Mouse (Mus musculus) erythroblast, adult 5-6 weeks (primary cell): ENCODE results near the gene Ash1l. TPM values are rescaled to one million over a fixed set of nuclear protein-coding genes. Genes with fewer than 3 reads are reported as not detected.
A peak's percentile ranks its signal among the peaks of the same experiment; 100 is the strongest.

Experiments used
- ATAC-seq: replicated peaks from 2 replicates; pipeline ENCODE4 v1.8.0; 2016; ENCODE audit warnings: moderate number of reproducible peaks, mild to moderate bottlenecking, moderate TSS enrichment, inconsistent platforms; ENCODE audit not compliant: poor library complexity, low FRiP score, severe bottlenecking
- total RNA-seq, 2 experiments: library from RNA; stranded (forward) in 1 of 2; stranded (reverse) in 1 of 2; fragments of 150-400 nt in 1 of 2; fragments of 200-764, 138-1000 nt in 1 of 2; gene quantifications; 2 replicates each; pipeline versions ENCODE4 v1.2.3 to v1.2.4; 2015 to 2017; ENCODE audit warnings: low replicate concordance in 2 of 2

The Ash1l gene
- total RNA-seq, 2 experiments from 2014 or later: 18.2 to 22.5 TPM

DNA sequence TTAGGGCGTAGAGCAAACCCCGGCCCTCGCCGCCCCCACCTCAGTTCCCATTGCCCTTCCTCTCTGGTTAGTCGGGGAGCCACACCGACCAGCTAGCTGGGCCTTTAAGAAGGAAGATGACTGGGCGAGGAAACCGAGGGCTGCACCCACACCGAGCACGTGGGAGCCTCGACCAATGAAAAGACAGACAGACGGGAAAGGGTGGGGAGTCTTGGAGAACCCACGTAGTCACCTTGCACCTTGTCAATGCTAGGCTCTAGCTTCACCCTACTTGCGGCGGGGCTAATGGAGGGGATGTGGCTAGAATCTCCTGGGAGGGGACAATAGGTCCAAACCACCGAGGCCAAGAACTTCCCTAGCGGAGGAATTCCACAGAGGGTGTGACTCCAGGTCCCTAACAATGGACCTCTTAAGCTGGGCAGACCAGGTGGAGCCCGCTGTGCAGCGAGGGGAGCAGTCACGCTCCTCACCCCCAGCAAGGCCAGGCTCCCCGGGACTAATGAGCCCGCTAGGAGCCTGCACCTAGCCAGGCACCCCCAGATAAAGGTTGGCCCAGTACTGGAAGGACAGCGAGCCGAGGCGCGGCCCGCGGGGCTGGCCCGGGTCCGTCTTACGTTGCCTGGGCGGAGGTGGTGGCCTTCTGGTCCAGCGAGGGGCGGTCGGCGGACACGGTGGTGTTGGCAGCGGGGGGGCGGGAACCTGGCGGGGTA is 139.6 kb downstream of the Ash1l start:
- ATAC-seq: peak; percentile 94

DNA sequence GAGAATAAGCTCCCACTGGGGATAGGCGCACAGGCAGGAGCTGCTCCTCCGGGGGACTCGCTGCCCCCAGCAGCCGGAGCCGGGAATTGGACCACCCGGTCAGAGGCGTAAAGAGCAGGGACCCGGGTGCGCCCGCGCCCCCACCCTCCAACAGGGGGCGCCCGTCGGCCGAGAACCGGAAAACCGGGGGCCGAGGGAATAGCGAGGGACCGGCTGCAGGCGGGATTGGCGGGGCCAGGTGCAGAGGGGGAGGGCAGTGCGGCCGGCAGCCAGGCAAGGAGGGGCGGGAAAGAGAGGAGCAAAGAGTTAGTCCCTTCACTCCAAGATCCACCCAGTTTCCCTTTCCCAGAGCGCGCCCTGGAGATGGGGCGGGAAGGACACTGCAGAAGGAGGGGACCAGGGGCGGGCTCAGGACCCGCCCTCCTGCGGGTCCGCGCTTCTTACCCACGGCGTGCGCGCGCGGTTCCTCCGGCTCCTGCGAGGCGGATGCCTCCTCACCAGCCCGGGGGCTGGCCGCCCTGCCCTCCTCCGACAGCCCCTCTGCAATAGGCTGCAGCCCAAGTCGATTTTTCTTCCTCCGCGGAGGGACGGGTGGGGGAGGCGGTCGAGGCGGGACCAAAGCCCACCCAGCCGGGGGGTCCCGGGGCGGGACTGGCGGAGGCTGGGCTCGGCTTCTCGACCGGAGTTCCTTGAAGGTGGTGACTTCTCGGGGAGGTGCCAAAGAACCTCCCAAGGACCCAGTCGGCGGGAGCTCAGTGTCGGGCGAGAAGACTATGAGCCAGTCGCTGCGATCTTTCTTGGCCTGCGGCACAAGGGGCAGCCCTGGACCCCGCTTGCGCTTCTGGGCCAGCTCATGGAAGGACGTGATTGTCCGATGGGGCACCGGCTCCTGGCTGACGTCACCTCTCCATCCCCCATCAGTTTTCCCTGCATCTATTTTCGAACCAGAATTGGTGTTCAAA is 140.6 kb downstream of the Ash1l start:
- ATAC-seq: 0 out of 2 replicates have a peak, but pooled peaks have one; percentile 29

DNA sequence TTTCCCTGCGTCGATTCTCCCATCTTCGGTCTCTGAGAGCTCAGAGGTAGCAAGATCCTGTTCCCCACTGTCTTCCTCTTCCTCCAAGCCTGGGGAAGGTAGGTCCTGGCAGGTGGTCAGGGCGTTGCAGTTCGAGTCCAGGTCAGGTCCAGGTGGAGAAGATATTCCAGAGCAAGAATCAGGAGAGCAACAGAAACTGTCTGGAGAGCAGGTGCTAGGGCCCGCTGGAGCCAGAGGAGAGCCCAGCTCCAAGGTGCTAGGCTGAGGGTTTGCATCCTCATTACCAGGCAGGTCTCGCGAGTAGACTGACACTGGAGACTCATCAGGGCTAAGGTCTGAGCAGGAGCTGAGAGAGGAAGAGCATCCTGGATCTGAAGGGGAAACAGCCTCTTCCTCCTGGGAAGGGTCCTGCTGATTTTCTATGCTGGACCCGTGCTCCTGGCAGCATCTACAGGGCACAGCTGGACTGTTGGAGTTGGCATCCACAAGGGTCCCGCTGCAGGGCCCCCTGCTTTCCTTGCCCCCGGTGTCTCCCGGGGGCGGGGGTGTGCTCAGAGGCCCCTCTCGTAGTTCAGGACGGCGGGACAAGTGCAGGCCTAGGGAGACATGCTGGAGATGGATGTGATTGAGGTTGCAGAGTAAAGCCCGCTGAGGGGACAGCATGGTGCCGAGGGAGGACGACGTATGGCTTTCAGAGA is 141.5 kb downstream of the Ash1l start:
- no peak for ATAC-seq

DNA sequence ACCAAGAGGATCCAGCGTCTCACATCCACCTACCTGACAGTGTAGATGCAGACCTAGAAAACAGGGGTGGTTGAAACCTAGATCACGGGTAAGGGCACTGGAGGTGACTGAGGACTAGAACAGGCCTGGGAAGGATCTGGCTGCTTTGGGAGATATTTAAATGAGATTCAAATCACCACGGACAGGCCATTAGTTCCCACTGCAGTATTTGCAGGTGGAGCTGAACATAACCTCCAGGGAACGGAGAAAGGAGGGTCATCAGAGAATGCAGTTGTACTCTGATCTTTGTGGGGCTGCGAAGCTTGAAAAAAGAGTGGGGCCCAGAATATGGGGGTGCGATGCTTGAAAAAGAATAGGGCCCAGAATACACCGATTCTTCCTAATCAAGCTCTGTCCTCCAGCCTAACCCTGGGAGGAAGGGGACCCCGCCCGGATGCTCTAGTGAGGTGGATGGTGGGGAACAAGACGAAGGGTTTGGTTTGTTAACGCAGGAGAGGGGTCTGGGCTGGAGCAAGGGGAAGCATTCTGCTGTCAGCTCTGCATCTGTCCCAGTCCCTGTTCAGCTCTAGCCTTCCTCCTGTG is 142.2 kb downstream of the Ash1l start:
- no peak for ATAC-seq

DNA sequence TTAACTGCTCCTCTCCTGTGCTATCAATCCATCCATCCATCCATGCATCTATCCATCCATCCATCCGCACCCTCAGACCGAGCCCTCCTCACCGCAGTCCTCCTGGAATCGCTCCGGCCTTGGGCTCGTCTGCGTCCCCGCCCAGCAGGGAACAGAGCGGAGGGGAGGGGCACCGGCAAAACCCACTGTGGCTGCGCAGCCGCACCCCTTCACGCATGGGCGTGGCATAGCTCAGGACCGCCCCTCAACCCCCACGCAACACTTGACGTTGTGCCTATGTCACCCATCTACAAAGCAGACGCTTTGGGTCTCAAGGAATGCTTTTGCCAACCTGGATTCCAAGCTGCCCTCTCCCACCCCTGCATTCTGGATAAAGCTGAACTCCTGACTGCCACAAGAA is 142.8 kb downstream of the Ash1l start, which contains the start of gene Rusc1:
Gene Rusc1, minus strand, starts transcription at position 137 of the 400 bp plus-strand sequence.
- ATAC-seq: no peak

DNA sequence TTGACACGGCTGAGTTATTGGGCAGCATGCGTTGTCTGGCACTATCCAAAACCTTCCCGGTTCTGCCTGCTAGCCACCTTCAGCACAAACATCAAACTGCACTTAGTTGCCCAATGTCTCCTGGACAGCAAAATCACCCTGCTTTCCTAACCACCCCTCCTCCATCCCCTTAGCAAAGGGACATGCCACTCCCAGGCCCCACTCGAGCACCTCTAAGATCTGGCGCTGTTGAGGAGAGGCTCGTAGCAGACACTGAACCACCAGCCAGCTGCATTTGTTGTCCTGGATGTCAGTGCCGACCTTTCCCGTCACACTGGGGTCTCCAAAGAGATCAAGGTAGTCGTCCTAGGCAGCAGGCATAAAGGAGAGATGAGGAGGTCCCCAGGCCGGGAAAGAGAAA is 143.6 kb downstream of the Ash1l start:
- no peak for ATAC-seq

DNA sequence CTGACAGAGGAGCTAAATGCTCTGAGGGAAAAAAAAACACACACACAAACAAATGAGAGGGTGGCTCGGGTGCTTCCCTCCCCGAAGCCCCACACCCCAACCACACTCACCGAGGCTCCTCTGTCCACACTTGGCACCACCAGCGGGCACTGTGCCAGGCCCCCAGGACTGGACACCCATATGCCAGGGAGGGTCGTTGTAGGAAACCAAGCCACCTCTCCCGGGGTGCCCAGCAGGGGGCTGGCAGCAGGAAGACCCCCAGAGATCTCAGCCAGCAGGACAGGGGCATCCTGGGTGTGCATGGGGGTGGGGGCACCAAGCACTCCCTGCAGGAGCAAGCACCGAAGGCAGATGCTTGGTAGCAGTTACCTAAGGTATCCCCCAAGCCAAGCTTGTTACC is 150.4 kb downstream of the Ash1l start, which contains the start of gene Gm43738:
Gene Gm43738, minus strand, starts transcription at position 289 of the 400 bp plus-strand sequence.
- no peak for ATAC-seq

DNA sequence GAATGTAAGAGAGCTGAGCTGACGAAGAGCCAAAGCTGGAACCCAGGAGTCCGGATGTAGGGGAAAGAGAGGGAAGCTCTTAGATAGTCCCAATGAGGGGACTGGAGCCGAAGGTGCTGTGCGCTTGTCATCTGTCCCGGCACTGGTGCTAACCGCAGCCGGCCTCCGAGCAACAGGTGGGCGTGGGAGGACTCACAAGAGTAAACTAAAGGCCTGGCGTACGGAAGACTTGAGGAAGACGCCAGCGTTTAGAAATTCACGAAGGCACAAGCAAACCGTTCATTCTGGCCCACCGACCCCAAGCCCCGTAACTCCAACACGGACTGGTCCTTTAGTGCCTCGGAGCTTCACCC is 151.0 kb downstream of the Ash1l start:
- ATAC-seq: peak; percentile 61

DNA sequence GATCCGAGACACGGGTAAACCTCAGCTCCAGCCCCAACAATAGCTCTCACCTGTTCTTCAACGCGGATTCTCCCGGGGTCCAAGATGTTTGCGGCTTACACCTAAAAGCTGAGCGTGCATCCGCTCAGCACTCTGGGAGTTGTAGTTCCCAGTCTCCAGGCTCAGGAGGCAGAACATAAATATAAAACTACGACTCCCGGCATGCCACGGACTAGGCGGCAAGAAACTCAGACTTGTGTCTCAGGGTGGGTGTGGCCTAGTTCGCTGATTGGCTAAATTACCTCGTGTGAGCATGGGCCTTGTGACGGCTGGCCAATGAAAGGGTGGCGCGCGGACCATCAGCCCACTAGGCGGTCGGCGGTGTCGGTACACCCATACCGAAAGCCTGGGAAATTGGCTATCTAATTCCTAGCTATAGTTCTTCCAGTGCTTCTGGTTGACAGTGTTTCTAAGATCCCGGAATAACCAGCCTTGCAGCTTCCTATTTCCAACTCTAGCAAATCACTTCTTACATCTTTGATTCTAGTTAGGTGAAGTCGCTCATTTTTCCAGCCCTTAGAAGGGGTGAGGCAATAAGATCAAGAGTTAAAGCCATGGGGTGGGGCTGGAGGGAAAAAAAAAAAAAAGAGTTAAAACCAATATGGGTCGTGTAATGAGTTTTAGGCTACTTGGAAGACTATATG is 151.5 kb downstream of the Ash1l start, which contains the start of gene Fdps:
Gene Fdps, minus strand, starts transcription at position 148 of the 683 bp plus-strand sequence.
- peak; percentile 97 for ATAC-seq

DNA sequence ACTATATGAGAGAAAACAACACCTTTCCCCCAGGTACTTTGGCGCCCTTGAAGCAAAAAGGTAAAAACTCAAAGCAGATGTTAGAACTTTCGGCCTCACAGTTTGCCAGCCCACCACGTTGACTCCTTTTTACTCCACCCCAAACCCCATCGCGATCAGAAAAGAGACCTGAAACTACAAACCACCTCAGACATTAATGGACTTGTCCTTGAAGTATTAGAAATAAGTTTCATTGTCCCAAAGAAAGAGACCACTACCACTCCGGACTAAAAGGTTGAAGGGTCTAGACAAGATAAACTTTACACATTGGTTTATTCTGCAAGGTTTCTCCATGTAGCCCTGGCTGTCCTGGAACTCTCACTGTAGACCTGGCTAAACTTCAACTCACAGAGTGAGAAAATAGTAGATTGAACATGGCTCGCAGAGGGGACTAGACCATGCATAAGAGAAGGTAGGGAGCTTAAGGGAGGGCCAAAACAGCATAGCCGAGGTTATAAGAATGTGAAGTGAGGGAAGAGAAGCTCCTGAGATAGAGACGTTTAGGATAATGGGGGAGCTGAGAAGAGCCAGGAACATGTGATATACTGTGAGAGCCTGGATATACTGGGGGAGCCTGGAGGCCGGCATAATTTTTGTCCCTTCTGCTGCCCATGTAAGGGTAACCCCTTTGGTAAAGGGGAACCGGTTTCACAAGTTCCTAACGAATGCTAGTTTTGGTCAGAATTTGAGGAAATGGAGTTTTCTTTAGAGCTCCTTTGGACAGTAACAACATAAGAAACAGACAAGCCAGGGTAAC is 152.3 kb downstream of the Ash1l start:
- ATAC-seq: no peak

DNA sequence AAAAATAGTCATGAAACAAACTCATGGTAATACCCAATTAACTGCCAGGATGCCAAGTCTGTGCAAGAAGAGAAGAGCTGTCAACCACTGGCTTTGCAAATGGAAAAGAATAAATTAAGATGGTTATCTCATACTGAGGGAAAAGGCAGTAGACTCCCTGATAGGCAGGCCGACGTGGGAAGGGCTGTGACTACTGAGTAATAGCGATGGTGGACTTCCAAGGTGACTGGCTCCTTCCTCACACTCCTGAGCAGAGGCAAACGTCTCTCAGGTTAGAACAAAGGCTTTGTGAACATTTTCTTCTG is 152.8 kb downstream of the Ash1l start:
- no peak for ATAC-seq

DNA sequence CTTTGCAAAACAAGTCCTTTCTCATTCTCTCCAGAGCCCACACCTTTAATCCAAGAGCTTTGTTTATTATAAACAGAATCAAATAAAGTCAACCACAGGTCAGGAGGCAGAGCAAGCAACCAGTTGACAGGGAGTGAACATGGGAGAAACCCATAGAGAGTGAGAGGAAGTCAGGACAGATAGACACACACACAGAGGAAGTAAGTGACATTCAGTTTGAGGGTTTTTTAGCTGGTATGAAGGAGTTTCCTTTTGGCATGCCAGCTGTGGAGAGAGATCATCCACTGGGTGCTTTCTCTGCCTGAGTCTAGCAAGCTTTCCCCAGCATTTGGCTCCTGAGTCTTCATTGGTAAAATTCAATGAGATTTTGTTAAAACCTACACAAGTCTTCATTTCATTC is 156.5 kb downstream of the Ash1l start:
- ATAC-seq: no peak

DNA sequence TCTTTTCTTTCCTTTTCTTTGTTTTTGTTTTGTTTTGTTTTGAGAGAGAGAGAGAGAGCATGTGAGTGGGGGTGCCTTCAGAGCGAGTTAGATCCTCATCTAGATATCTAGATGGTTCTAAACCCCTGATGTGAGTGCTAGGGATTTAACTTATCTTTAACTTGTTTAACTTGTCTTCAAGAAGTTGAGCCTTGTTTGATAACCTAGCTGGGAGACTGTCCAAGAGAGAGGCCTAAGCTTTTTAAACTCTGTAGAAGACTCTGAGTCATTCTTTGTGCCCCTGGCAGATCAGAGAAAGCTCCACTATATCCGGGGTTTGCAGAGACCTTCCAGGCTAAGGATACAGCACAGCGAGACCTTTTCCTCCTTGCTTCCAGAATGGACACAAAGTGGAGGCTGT is 157.1 kb downstream of the Ash1l start:
- no peak for ATAC-seq

DNA sequence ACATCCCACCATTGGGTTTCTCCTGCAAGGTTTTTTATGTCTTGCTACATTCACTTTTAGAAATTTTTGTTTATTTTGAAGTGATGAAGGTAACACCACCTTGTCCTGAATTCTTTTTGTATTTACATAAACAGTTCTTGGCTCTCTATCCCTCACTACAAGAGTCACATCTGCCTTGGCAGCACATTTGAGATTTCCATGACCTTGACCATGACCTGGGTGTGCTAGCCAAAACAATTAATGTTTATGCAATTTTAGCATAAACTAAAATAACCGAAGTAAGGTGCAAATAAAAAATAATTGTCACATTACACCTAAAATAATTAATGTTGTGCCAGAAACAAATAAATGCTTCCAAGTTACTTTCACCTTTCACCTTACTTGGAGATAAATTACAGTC is 157.7 kb downstream of the Ash1l start:
- no peak for ATAC-seq

DNA sequence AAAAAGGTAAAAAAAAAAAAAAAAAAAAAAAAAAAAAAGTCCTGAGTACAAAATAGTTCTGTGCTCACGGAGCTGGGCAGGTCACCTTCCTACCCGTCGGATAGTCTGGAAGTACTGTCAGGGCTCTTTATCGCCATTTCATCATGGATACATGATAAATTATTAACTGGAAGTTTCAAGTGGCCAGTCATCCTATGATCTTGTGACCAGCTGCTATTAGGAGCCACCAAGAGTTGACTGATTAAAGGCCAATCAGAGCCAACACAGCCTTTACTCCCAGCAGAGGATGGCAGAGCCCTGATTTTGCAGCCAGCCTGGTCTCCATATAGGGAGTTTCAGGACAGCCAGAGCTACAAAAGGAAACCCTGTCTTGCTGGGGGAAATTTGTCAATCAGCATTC is 162.6 kb downstream of the Ash1l start:
- ATAC-seq: no peak

DNA sequence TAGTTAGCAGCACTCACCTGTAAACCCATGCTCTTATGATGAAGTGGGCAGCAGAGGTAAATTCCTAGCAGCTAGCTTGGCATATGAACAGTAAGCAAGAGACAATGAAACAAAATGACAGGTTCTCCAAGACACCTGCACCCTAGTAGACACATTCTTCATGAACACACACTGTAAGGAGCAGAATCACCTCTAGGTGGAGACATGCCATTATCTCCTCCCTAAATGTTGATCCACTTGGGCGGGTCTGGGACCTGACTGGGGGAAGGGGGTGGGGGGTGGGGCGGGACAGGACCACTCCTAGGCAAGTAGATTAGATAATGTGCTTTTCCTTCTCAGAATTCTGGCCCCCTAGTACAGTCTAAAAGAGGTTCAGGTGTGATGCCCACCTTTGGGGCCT is 165.1 kb downstream of the Ash1l start:
- peak; percentile 79; the same call in 1 of the 2 replicates for ATAC-seq

DNA sequence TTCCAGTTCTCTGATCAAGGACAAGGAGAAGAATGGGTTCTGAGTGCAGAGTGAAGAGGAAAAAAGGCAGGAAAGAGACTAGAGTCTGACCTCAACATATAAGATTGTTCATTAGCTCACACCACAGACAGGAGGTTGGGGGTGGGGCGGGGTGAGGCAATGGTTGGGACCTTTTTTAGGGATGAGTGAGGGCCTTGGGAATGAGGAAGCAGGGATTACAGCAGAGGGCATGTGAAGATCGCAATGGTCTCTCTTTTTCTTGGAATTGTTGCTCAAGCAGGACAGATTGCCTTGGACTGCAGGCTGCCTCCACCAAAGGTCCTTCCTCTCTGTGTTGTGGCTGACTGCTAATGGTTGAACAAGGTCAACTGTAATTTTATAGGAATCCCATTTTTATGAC is 172.9 kb downstream of the Ash1l start:
- no peak for ATAC-seq

DNA sequence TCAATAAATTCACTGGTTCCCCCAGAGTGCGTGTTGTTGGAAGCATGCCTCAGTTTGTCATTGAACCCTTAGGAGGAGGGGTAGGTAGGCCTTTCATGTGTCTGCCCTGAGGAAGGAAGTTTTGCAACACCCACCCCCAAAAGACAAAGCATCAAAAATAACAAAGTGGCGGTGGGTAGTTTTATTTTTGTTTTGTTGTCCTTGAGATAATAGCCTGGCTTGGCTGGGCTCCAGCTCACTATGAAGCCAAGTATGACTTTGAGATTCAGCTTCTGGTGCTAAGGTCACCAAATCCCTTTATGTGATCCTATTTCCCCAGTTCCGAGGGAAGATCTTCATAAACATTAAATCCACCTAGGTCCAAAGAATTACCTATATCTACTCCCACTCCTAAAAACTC is 173.8 kb downstream of the Ash1l start:
- ATAC-seq: no peak

DNA sequence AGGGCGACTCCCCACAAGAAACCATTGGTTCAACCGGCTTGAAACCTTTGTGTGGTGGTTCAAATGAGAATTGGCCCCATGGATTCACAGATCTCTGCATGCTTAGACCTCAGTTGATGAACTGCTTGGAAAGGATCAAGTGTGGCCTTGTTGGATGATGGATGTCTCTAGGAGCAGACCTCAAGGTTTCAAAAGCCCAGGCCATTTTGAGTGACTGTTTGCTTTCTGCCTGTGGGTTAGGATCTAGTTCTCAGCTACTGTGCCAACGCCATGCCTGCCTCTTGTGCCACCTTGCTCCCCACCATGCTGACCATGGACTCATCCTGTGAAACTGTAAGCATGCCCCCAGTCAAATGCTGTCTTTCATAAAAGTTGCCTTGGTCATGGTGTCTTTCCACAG is 175.6 kb downstream of the Ash1l start:
- ATAC-seq: no peak
